Mouse (Mus musculus) retina, postnatal 1 day (tissue): Measurements from ENCODE around the gene Gm21973.

Experiments
- DNase-seq: peaks from one replicate; pipeline ENCODE4 v3.0.0-alpha.2; 2012

Gm21973 gene

DNA sequence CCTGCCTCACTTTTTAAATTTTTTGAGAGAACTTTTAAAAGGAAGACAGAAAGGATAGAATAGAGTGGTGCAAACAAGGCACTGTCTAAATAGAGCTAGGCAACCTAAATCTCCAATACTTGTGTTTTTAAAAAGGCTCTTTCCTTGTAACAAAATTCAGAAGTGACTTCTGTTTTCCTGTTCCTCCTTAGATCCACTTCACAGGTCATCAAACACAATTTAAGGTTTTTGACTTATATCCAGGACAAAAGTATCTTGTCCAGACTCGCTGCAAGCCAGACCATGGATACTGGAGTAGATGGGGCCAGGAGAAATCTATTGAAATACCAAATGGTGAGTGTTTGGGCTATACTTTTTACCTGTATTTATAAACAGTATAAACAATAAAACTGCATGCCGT lies at the start of gene Gm21973:
Gene Gm21973 (plus strand): TSS at position 301 of the 400 bp plus-strand sequence.
- DNase-seq, result no peak

DNA sequence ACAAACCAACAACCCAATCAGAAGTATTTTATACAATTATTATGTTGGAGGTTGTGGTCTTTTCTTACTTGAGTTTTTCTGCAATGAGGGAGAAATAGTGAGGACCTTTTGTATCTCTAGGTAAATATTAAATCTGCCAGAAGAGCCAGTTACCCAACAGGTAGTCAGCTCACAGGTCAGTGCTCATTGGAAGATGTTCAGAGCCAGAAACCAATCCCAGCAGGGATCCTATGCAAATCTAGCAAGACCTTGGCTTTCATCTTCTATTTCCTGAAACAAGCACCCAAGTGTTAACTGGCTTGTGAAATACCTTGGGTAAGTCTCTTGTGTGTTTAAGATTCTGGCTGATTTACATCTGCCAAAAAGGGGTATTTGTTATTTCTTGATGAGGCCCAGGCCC lies 48.8 kb upstream of the Gm21973 start:
- DNase-seq, result no peak

DNA sequence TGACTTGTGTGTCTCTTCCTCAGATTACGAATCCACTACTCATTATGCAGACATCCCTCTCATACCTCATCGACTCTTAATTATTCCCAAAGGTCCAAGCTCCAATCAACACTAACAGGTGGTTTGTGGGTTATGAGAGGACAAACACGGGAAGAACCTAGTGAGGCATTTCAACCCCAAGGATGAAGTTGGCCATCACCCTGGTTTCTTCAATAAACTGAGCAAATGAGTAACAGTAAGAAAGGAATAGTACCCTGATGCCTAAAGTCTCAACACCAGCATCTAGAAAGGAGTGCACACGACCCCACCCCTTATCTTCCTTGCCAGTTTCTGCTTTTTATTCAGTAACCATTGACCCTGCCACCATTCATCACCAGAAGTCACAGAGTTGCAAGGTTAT lies 47.7 kb upstream of the Gm21973 start:
- no peak for DNase-seq

DNA sequence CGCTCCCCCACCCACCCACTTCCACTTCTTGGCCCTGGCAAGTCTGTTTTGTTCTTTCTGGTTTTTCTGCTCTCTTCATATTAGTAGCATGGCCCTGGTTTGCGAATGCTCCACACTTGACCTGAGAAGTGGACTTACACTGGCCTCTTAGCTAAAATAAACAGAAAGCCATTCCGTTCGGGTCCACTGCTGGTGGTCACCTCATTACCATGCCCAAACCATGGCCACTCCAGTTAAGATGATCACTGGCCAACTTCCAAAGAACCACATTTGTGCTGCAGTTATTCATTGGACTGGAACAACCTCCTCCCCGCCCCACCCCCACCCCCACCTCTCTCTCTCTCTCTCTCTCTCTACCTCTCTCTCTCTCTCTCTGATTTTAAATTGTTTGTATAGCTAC lies 43.6 kb upstream of the Gm21973 start:
- no peak for DNase-seq

DNA sequence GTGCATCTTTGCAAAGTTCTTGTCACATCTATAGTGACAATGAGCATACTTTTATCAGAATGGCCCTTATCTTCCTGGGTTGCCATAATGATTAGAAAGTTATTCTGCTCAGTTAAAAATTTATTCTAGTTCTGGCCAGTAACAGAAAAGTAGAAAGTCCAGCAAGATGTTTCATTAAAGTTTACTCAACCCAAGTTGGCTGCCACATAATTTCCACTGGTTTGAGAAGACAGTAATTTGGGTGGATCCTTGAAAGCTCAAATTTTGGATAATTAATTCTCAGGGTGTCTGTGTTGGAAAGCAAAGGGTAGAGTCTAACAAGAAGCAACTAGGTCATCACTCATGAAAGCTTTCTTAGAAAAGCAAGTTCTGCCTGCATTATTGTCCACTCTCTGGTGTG lies 41.5 kb upstream of the Gm21973 start:
- no peak for DNase-seq

DNA sequence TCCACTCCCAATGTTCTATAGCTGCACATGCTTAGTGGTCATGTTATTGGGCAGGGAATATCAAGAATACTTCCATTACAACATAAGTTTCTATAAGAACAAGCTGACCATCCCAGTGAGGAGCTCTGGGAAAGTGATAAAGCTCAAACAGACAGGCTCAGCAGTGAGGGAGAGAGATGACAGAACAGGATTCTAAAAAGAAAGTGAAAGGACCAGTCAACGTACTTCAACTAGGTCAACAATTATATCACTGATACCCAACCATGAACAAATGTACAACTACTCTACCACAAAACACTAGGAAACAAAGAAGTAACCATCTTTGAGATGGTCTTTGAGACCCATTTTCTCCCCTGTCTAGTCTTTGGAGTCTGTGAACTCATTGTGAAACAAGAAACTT lies 28.6 kb upstream of the Gm21973 start:
- DNase-seq, result no peak

DNA sequence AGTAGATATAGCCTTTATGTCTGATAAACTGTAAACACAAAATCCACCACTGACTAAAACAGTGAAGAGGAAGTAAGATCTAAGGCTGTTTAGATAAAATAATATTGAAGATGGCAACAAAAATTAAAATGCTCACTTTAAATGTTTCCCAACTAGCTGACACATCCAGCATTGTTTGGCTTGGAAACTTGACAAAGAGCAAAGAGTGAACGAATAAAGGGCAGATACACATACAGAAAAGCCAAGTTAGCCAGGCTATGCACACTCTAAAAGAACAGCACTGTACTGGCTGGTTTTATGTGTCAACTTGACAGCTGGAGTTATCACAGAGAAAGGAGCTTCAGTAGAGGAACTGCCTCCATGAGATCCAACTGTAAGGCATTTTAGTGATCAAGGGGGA lies 27.1 kb upstream of the Gm21973 start:
- DNase-seq, result no peak

DNA sequence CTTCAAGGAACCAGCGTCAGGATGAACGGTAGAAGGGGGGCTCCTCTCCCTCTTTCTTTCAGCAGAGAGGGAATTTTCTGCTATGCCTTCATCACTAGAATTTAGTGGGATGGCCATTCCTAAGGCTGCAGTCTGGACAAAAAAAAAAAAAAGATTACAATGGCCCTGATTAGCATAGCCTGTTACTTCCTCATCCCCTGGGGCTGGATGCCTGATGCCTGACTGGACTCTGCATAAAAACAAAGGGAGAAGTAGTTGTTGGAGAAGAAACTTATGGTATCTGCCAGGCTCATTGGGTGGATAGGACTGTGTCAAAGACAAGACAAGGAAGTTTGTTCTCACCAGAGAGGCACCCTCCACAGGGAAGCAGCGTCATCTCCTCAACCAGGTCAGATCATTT lies 25.7 kb upstream of the Gm21973 start:
- no peak for DNase-seq

DNA sequence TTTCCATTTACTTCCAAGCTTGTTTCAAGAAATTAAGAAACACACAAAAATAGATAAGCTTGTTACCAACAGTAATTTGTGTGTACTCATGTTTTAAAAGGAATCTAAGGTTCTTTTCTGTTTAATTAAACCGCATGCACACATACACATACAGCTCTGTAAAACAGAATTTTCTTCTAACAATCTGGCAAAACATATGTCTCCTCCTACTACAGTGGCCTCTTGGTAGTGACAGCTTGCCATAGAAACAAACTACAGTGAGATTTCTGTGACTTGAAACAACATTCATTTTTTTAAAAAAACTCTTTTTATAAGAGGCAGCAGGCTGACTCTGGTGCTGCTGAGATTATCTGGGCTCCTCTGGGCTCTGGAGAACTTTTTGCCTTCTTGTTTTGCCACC lies 18.7 kb upstream of the Gm21973 start:
- DNase-seq, result no peak

DNA sequence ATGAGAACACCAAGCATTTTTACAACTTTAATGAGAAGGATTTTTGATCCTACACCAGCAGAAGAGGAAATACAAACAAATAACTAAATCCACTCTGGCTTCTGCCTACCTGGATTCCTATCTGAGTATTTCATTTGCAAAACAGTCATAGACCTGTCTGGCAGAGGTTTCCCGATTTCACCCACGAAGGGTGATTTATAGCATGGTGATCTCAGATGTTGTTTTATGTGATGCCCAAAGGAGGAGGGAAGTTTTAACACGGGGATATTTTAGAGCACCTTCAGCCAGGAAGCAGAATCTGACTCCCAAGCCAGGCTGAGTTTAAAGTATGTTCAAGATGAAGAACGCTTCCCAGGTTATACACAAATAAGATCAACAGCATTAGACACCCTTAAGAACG lies 13.4 kb upstream of the Gm21973 start:
- no peak for DNase-seq

DNA sequence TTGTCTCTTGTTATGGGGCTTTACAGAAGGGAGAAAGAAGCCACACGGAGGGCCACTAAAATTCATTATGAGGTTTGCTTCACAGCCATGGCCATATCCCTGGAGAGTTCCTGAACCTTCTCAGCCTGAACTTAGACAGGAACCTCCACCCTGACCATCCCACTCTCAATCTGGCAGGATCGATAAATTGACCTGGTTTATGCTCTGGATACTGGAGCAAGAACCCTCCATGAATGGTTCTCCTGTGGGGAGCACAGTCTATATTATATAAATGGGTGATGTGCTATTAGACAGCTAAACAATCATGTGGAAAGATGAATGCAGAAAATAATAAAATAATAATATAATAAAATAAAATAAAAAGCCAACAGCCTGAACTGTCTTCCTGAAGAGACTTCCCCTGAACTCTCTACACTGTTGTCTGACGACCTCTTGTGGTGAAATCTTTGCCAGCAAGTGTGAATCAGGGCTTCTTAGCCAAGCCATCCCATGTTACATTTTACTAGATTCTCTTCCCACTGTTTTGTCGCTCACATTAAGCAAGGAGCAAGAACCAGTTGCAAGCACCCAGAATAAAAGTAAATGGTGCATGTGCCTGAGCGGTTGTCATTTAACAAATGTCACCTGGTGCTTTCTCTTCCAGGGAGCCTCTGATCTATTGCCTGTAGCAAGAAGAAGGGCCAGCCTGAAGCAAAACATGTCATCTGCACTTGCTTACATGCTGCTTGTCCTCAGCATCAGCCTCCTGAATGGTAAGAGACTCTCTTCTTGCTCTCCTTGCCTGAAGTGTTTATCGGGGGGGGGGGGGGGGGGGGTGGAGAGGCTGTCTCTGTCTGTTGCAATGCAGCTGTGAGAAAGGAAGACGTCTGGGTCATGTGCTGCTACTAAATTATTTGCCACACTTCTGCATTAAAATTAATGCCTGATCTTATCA lies 11.4 kb upstream of the Gm21973 start:
- DNase-seq, result peak; percentile 57

DNA sequence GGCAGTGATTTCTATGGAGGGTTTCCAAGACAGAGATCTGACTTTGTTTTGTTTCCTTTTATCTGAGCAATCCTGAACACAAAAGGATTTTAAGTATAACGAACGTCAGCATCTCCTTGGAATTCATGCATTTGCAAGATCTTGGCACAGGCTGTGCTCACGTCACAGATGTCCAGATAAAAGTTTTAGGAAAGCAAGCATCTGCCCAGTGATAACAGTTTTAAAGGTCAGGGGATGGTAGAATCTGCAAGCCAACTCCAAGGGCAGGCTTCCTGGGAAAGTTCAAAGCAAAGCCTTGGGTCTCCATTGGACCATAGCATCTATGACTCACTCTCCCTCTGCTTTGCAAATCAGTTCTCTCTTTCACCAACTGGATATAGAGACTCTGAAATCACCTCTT lies 5.4 kb downstream of the Gm21973 start:
- no peak for DNase-seq

DNA sequence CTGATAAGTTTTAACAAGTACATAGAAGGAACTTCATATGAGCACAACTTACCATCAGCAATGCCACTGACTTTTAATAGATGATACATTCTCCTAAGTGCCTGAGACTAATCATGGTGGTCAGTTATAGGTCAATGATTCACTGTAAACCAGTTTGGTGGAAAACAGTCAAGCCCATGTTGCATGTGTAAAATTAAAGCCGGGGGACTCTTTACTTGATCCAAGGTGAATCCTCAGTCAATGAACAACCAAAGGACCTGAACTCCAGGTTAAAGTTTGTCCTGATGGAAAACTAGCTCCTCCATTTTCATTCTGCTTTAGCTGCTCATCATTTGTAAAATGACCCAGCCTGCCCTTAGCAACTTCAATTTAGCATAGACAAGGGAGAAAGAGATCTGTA lies 7.4 kb downstream of the Gm21973 start:
- DNase-seq, result no peak

DNA sequence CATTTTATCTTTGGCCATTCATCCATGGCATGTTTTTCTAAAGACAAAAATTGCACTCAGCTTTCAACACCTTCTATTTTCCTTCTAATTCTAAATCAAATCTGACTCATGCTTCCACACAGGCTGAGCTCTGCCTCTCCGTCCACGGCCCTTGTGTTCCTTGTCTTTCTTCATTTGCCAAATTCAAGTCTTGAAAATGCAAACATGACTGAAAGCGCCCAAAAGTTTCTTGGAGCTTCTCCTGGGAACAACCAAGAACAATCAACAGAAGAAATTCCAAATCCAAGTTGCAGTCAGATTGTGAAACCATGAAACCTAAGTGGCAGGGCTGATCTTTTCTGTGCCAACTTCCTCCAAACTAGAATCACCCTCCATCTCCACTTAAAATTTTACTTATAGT lies 13.4 kb downstream of the Gm21973 start:
- no peak for DNase-seq

DNA sequence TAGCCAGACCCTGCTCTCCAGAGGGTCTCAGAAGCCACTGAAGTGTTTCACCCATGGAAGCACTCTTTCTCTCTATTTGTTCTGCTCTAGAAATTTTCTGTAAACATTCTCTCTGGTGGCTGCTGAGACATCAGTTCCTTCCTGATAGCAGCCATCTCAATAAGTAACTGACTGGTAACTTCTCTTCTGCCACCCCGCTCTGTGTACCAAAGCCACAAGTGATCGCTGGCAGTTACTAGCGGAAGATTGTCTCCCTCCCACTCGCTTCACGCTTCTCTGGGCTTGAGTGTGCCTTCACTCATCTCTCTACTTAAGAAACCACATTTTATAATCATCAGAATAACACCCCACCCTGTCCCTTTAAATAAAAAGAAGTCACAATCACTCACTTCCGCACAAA lies 21.9 kb downstream of the Gm21973 start:
- DNase-seq, result peak; percentile 29

DNA sequence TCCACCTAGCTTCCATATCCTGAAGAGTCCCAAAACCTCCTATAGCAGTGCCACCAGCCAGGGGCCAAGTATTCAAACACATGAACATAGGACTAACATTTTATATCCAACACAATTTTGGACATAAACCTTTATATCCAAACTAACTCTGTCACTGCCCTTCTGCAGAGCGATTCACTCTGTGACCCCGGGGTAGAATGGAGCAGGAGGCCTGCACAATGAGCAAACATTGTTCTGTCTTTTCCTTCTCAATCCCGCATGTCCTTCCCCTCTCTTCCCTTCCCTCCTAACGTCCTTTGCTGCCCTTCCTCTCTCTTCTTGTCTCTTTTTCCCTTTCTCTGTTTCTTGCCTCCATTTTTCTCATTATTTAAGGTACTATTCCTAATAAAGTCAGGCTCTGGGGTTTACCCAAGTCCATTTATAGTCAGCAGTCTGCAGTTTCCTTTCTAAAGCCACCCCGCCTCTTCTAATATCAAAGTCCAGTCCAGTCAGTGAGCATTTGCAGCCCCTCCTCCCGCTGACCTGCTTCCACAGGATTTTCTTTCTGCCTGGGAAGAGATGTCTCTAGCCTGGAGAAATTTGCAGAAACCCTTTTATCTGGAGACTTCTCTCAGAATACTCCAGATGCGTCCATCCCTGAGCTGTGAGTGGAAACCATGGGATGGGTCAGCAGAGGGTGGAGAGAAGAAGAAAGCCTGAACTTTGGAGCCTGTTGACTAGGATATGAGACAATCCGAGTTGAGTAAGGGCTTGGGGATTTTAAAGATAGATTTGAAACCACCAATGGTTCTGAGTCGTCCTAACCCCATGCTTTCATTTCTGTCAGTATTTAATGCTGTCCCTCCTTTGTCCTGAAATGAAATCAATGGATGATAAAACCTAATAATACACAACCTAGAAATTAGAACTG lies 33.1 kb downstream of the Gm21973 start, which contains the start of gene Agxt2:
Gene Agxt2 (plus strand): TSS at position 494 of the 910 bp plus-strand sequence.
- peak; percentile 27 for DNase-seq

DNA sequence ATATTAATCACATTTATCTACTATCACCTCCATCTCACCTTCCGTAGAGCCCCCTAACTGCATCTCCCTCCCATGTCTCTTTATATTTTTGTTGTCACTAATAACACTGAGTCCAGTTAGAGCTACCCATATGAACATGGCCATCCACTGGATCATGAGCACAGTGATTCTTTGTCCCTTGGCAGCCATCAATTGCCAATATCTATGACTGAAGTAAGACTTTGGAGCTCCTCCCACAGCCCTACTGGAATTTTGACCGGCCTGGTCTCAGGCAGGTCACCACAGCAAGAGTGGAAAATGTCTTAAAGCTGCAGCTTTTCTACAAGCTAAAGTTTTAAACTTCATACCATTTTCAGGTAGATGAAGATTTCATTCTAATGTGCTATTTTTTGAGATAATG lies 41.2 kb downstream of the Gm21973 start:
- DNase-seq, result no peak

DNA sequence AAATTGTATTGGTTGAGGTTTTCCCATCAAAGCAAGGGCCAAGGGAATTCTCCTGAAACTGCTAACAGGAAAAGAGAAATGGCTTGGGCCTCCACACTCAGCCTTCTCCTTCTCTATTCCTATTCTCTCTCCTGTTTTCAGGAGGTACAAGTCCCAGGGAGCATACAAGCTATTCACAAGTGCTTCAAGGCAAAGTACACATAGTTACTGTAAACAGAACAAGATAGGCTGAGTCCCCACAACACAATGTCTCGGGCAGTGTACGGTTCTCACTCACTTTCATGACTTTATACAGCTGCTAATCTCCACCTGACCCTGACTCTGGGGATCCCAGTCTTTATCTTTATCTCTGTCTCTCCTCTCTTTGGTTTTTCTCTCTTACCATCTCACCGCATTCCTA lies 50.2 kb downstream of the Gm21973 start:
- DNase-seq, result no peak

DNA sequence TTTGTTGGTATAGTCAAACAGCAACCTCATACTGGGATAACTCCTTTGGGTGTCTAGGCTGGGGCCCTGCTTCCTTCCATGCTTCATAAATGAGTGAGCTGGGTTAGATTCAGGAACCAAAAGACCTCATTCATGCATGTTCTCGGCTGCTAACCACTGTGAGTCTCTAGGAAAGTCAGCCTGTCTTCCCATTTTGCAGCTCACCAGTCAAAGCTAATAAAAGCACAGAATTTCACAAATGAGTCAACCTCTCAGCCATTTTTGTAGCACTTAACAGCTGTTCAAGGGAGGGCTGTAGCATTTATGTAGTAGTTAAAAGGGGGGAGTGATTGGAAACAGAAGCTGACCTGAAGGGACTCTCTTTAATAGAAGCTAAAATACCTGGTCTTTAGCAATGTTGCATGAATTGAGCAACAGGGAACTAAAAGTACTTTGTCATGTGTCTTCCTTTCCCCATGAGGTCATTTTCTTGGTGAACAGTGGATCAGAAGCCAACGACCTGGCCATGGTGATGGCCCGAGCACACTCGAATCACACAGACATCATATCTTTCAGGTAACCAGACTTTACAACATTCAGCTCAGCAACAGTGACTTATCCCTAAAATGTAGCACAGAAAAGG lies 53.3 kb downstream of the Gm21973 start:
- no peak for DNase-seq

DNA sequence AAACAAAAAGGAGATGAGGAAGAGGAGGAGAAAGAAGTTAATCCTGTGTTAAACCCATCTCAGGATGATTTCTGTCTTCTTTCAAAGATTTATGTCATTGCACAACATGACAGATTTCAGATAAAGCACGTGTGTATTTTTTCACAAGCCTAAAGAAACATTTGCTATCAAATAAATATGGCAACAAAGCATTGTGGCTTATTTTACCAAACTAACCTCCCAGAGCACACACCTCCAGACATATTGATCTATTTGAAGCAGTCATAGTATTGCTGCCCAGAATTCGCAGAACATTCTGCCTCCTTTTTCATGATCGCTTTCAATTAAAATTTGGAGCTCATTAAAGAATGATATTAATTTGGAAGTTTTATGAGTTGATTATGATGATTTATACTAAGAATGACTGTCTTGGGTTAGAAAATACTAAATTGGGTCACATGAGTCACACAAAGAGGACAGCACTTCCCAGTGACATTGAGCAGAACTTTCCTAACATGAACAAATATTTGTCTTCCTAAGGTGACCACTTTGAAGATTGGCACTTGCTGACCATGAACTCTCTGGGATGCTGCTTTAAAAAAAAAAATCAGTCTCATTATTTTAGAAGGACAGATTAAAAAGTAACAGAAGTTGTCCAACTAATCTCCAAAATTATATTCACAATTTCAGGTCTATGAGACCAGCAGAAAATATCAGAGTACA lies 54.7 kb downstream of the Gm21973 start:
- DNase-seq, result no peak

DNA sequence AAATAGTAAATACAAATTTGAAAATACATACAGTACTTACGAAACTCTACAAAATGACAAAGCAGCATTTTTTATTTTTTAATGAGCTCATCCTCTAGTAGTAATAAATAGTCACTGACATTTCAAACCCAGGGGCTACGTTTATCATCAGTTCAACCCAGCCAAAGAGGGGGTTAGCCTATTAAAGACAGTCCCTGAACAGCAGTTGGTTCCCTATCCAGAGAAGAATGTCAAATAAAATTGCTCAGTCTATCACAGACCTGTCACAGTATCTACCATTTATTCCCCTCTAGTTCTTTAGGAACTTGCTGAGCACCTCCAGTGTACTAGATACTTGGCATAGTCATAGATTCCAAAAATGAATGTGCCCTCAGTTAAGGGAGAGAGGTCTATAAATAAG lies 62.1 kb downstream of the Gm21973 start:
- DNase-seq, result no peak

DNA sequence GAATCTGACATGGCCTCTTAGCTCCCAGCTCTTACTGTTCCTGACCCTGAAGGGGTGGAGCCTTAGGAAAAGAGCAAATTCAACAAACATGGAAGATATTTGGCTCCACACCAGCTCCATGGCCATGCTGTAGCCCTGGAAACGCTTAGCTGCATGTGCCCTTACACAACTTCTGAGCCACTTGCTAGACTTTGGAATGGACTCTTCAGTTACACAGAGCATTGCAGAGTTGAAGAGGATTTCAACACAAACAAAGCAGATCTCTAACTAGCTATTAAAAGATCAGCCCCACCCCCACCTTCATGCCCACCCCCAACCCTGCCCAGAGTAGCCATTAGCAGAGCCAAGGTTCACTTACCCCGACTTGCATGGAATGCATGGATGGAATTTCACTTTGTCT lies 74.6 kb downstream of the Gm21973 start:
- DNase-seq, result no peak

DNA sequence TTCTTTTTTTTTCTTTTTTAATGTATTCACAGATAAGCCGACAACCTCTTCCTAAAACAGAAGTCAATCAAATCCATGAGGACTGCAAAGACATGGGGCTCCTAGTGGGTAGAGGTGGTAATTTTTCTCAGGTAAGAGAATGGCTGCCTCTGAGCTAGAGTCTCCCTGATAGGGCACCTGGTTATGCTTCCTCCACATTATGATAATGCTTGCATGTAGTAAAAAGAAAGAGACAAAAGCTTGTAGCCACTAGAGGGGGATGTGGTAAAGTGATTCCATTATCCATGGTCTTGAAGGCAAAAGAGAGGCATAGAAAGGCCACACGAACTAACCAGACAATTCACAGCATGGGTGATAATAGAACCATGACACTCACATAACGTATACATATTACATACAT lies 75.2 kb downstream of the Gm21973 start:
- peak; percentile 23 for DNase-seq
